Mouse (Mus musculus): ENCODE data around the gene Ubxn6.

- TF ChIP-seq CTCF (IDR thresholded peaks at IDR 0.05; ENCODE audit: extremely low read depth, insufficient read length, insufficient replicate concordance, low read depth, low read length) (no peak), POLR2A (IDR thresholded peaks at IDR 0.05; ENCODE audit: low read depth, low read length) (no peak)
Observed at GRCm38 (mm10) chr17:56022131-56022988, 52.5 kb downstream of the Ubxn6 start.

Measured in small intestine, adult 2 months (tissue).